Mouse (Mus musculus) left cerebral cortex, postnatal 10 days (tissue): ENCODE data around the gene Stpg4. TPM values are rescaled to one million over a fixed set of nuclear protein-coding genes. Genes with fewer than 3 reads are reported as not detected.

Experiments
- DNase-seq, 2 experiments: peaks; one replicate each; pipeline ENCODE4 v3.0.0; 2021 to 2022; ENCODE audit warnings: low spot score in 2 of 2, mixed read lengths in 1 of 2; ENCODE audit errors: extremely low spot score in 1 of 2
- intact Hi-C: fragments of 180-260 bp; cut with DNase I; formaldehyde crosslinking; loops from one replicate; pipeline ENCODE4 v1.15.1; 2025
- total RNA-seq, 2 experiments: library from RNA; stranded (reverse); gene quantifications; 2 replicates each; pipeline ENCODE4 v1.2.3; 2021

The Stpg4 gene
- total RNA-seq, 2 experiments from 2014 or later, result 0.56 TPM; not detected in 1

- peak in 1 of 2 experiments; percentile 50 for DNase-seq
- intact Hi-C loops, result no loop called here
These were observed 36.3 kb downstream of the Stpg4 start for GRCm38 (mm10) chr17:87391242-87391641.

DNA sequence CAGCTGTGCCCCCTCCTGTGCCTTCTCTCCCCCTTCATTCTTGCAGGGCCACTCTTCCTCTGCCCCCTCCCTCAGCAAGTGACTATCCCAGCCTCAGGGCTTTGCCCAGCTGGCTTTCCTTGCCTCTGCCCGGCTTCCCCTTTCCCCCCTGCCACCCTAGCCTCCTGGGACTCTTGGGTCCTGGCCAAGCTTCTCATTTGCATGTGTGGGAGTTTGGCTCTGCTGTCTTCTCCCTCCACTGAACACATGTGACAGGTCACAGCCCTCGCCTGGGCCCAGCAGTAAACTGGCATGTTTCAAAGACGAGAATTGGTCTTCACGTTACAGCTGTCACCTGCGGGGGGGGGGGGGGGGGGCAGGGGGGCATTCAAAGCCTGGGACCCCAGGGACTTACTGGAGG, 40.5 kb downstream of the Stpg4 start:
- intact Hi-C loops, result no loop called here
- DNase-seq, result peak in 1 of 2 experiments; percentile 66

- DNase-seq, result no peak
- intact Hi-C loops, result no loop called here
These were observed 41.7 kb downstream of the Stpg4 start for GRCm38 (mm10) chr17:87385835-87386234.

GRCm38 (mm10) chr17:87380681-87381080, 46.9 kb downstream of the Stpg4 start:
- intact Hi-C loops, result no loop called here
- DNase-seq, result no peak

DNA sequence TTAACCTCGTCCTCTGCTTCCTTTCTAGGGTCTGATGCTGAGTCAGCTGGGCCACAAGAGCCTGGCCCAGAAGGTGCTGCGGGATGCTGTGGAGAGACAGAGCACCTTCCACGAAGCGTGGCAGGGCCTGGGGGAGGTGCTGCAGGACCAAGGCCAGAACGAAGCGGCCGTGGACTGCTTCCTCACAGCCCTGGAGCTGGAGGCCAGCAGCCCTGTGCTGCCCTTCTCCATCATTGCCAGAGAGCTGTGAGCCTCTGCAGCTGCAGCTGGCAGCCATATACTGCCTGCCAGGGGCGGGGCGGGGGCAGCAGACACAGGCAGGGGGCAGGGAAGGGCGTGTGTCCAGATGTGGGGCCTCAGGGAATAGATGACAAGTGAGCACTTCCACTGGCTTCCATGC, 47.7 kb downstream of the Stpg4 start:
- no peak for DNase-seq
- intact Hi-C loops, result loop anchor here (5.0 kb wide), 1 partner anchor 47 kb away; the partner anchor contains the start of gene Stpg4

GRCm38 (mm10) chr17:87379160-87379624, 48.3 kb downstream of the Stpg4 start:
- DNase-seq, result no peak
- intact Hi-C loops, result loop anchor here (5.0 kb wide), 1 partner anchor 48 kb away; the partner anchor contains the start of gene Stpg4

GRCm38 (mm10) chr17:87378354-87379159, 49.0 kb downstream of the Stpg4 start:
- DNase-seq, result peak; percentile 69 to 78
- intact Hi-C loops, result loop anchor here (5.0 kb wide), 1 partner anchor 49 kb away; the partner anchor contains the start of gene Stpg4

GRCm38 (mm10) chr17:87377536-87377935, 50.0 kb downstream of the Stpg4 start:
- no peak for DNase-seq
- intact Hi-C loops, result loop anchor here (5.0 kb wide), 1 partner anchor 50 kb away; the partner anchor contains the start of gene Stpg4

DNA sequence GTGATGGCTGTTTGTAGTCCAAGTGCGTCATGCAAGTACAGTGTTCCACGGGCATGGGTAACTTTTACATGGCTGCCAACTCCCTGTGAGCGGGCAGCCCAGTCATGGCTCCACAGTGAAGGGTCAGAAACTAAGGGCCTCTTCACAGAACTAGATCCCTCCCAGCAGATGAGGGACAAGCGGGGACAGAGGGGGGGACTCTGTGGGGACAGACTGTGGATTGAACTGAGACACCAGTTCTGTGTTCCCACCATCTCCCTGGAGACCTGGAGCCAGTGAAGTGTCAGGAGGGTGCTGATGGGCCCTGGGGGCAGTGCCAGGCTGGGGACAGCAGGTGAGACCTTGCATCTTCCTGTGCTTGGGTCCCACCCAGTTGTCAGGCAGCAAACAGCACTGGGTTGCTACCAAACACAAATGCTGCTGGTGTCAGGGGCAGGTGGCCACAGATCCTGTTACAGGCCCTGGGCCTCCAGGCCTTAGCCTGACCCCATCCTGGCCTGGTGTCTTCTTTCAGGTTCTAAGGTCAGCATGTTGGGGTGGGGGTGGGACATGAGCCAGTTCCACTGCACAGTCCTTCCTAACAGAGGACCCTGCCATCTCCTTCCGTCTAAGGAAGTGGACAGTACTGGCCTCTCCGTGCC, 50.6 kb downstream of the Stpg4 start:
- DNase-seq, result no peak
- intact Hi-C loops, result loop anchor here (5.0 kb wide), 1 partner anchor 50 kb away; the partner anchor contains the start of gene Stpg4

DNA sequence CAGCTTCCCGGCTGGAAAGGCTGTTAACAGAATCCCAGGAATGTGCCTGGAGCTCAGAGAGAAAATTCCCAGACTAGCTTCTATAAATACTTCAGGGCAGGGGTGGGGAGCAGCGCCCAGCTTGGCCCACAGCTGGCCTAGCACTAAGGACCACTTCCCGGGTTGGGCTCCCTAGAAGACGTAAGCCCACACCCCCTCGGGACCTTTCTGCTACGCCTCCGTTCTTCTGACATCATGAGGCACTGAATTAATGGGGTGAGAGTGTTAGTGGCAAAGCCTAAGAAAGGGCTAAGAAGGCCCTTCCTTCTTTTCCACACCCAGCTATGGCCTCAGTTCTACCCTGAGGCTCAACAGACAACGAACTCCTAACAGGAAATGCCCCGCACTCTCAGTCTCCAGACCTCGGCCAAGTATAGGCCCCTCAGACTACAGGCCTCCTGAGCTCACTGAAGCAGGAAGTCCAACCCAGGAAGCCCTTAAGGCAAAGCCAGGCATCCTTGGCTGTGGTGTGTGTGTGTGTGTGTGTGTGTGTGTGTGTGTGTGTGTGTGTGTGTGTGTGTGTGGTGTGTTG, 51.5 kb downstream of the Stpg4 start:
- intact Hi-C loops, result loop anchor here (5.0 kb wide), 1 partner anchor 51 kb away; the partner anchor contains the start of gene Stpg4
- DNase-seq, result no peak

- intact Hi-C loops, result loop anchor here (5.0 kb wide), 1 partner anchor 41 kb away; no protein-coding TSS in a partner anchor
- peak in 1 of 2 experiments; percentile 14 for DNase-seq
These were observed 54.2 kb downstream of the Stpg4 start for GRCm38 (mm10) chr17:87373327-87373726.

DNA sequence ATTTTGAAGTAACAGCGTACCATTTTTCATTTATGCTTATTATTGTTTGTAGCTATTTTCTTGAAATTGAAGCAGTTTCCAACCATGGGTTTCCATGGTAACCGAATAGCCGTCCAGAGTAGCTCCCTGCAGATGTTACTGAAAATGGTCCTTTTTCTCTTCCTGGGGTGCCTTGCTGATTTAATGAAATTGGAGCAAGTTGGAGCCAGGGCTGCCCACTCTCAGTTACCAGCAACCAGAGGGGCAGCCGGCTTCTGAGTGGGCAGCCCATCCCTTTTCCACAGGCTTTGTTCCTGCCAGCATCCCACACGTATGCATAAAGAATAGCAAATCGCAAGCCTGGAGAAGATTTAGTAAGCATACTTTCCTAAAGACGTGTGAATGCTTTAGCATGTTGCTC, 55.4 kb downstream of the Stpg4 start:
- no peak for DNase-seq
- intact Hi-C loops, result loop anchor here (5.0 kb wide), 1 partner anchor 40 kb away; no protein-coding TSS in a partner anchor

DNA sequence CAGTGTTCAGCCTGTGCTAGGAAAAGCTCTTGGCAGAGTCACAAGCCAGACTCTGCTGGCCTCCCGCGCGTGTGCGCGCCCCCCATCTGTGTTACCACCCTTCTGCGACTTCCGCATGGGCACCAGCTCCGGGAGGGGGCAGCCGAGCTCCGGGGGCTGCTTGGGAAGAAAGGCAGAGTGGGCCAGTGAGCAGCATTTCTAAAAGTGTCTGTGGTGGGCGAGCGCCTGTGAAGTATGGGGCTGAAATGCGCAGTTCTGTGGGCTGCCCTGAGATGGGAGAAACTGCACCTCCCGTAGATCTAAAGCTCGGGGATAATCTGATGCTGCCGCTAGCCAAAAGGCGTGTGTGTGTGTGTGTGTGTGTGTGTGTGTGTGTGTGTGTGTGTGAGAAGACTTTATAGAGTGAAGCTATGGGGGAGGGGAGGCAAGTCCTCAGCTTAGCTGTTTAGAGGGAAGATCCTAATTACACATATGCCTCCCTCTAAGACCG, 58.2 kb downstream of the Stpg4 start:
- intact Hi-C loops, result no loop called here
- peak; percentile 73 to 81 for DNase-seq

- intact Hi-C loops, result no loop called here
These were observed 59.1 kb downstream of the Stpg4 start for GRCm38 (mm10) chr17:87368481-87368880.

GRCm38 (mm10) chr17:87367640-87368039, 59.9 kb downstream of the Stpg4 start:
- DNase-seq, result peak; percentile 63 to 81
- intact Hi-C loops, result no loop called here

More at GRCm38 (mm10) chr17:87368481-87368880, 59.1 kb downstream of the Stpg4 start:
- DNase-seq, result no peak

- DNase-seq, result no peak
- intact Hi-C loops, result no loop called here
These were observed 60.3 kb downstream of the Stpg4 start for GRCm38 (mm10) chr17:87367228-87367627.

DNA sequence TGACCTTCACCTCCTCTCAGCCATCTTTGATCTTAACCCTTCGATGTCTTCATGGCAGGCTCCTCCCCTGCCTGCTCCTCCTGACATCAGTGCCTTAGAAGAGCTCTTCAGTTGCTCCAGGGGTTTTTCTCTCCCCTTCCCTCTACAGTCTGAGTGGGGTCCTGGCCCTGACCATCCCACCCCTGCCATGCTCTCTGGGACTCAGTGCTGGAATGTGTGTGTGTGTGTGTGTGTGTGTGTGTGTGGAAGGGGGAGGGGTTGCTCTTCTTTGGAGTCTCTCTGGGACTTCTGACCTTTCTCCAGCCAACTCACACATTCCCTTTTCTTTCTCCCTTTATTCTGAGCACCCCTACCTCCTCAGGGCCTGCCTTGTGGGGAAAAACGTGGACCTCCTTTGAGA, 61.0 kb downstream of the Stpg4 start:
- intact Hi-C loops, result no loop called here
- DNase-seq, result no peak

DNA sequence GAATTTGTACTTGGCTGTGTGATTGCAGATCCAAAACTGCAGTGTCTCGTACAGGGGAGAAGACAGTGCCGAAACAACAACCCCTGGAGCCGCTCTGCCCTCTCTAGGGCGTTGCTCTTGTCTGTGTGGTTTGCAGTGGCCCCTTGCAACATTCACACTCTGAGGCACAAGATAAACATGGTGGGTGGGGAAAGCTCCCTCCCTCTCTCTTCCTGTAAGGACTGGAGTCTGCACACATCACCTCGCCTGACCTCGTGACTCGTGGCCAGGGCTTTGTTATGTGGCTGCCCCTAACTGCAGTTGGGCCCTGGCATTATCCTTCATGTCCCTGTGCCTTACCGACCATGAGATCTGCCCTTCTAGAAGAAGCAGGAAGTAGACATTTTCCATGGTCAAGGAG, 62.3 kb downstream of the Stpg4 start:
- intact Hi-C loops, result no loop called here
- no peak for DNase-seq

- DNase-seq, result no peak
- intact Hi-C loops, result no loop called here
These were observed 63.4 kb downstream of the Stpg4 start for GRCm38 (mm10) chr17:87364108-87364507.
